Mouse (Mus musculus): ENCODE results near the gene Mid1. TPM values are rescaled to one million over a fixed set of nuclear protein-coding genes. Genes with fewer than 3 reads are reported as not detected.
A peak's percentile ranks its signal among the peaks of the same experiment; 100 is the strongest.

Mid1 gene
- polyA plus RNA-seq, 1 experiment from 2014 or later = 8.6 TPM

GRCm38 (mm10) chrX:169826947-169827346 is 141.9 kb downstream of the Mid1 start:
- peak overlapping the region; percentile 36 for H3K4me2 ChIP-seq (replicated peaks)
- peak; percentile 88 for ATAC-seq (replicated peaks)
- no peaks in the 10 kb centered on the region for H3K9me3 ChIP-seq
- H3K27ac ChIP-seq (replicated peaks) = peak overlapping the region; percentile 70
- H3K9ac ChIP-seq (replicated peaks) = no peak overlapping the region
- H3K36me3 ChIP-seq = no peaks in the 10 kb centered on the region
- no peaks in the 10 kb centered on the region for H3K27me3 ChIP-seq
- peak overlapping the region; percentile 20 for H3K4me3 ChIP-seq
- 39% methylated on average over 10 of the region's 10 CpGs for WGBS
- peaks cover 3% of the 10 kb centered on the region; the same call in 1 of the 2 replicates for H3K4me1 ChIP-seq

GRCm38 (mm10) chrX:169827720-169828119 is 142.7 kb downstream of the Mid1 start:
- peaks cover 3% of the 10 kb centered on the region; the same call in 1 of the 2 replicates for H3K4me1 ChIP-seq
- H3K9me3 ChIP-seq = no peaks in the 10 kb centered on the region
- 9% methylated on average over 7 of the region's 7 CpGs for WGBS
- peak overlapping the region; percentile 41 for H3K4me2 ChIP-seq (replicated peaks)
- H3K4me3 ChIP-seq = peak overlapping the region; percentile 22
- peak; percentile 54 for ATAC-seq (replicated peaks)
- peak overlapping the region; percentile 75 for H3K27ac ChIP-seq (replicated peaks)
- no peaks in the 10 kb centered on the region for H3K36me3 ChIP-seq
- H3K27me3 ChIP-seq = no peaks in the 10 kb centered on the region
- H3K9ac ChIP-seq (replicated peaks) = peak overlapping the region; percentile 27

DNA sequence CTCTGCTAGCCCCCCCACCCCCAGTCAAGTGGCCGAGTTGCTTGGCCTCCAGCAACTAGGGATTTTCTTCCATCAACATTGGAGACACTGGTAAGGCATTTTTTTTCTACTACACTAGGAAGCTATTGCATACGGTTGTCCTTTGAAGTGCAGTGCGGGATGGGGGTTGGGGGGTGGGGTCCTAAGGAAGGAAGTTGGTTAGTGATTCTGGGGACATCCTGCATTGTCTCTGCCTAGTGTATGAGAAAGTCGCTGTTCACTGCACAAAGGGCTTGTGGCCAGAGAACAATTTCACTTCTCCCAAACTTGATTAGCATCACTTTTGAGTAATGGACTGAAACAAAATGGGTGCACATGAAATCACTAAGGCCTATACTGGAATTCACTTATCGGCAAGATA is 143.1 kb downstream of the Mid1 start:
- 0 out of 2 replicates have a peak, but pooled peaks have one; percentile 21 for ATAC-seq (replicated peaks)
- 21% methylated on average over 5 of the region's 5 CpGs for WGBS

GRCm38 (mm10) chrX:169830052-169830451 is 145.1 kb downstream of the Mid1 start:
- Histone ChIP-seq H3K4me2 (replicated peaks) (0 out of 2 replicates have a peak overlapping the region, but pooled peaks have one; percentile 14), H3K9me3 (no peaks in the 10 kb centered on the region), H3K9ac (replicated peaks) (no peak overlapping the region), H3K36me3 (no peaks in the 10 kb centered on the region), H3K4me1 (peaks cover 3% of the 10 kb centered on the region; the same call in 1 of the 2 replicates), H3K27ac (replicated peaks) (no peak overlapping the region), H3K4me3 (no peak overlapping the region), H3K27me3 (no peaks in the 10 kb centered on the region)
- no peak for ATAC-seq (replicated peaks)
- 22% methylated on average over 4 of the region's 4 CpGs for WGBS

More for the DNA sequence above, 143.1 kb downstream of the Mid1 start:
- H3K27ac ChIP-seq (replicated peaks) = peak overlapping the region; percentile 75
- H3K9me3 ChIP-seq = no peaks in the 10 kb centered on the region
- H3K4me1 ChIP-seq = peaks cover 3% of the 10 kb centered on the region; the same call in 1 of the 2 replicates
- no peaks in the 10 kb centered on the region for H3K36me3 ChIP-seq
- peak overlapping the region; percentile 41 for H3K4me2 ChIP-seq (replicated peaks)
- H3K27me3 ChIP-seq = no peaks in the 10 kb centered on the region
- H3K4me3 ChIP-seq = peak overlapping the region; percentile 22
- peak overlapping the region; percentile 27 for H3K9ac ChIP-seq (replicated peaks)

DNA sequence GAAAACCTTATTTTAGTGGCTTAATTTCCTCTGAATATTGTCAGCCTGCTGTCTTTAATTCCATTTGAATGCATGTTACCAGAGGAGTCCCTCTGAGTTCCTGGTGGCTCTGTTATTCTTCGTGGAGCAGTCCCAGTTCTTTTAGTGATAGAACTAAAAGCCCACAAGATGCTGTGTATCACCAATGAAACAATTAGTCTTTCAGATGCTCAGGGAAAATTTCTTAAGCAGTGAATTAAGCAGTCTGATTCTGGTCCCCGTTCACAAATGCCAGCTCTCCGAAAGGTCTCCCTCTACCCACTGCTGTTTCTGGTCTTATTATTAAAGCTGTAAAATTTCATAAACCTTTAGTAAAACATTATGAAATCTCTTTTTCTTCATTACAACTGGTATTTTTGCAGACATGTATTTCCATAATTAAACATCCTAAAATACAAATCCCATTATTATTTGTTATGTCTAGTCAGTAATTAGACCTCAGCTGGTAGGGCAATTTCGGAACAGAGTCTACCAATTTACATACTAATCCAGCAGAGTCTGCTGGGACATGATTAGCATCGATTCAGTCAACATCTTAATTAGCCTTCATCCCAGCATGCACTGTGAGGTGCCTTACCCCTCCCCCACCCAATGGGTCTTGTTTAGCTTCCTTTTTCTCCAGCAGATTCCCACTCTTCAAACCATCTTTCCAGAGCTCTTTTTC is 153.1 kb downstream of the Mid1 start:
- Histone ChIP-seq H3K27ac (replicated peaks) (peak overlapping the region; percentile 75), H3K4me2 (replicated peaks) (no peak overlapping the region), H3K36me3 (no peaks in the 10 kb centered on the region), H3K4me1 (no peaks in the 10 kb centered on the region), H3K9me3 (no peaks in the 10 kb centered on the region), H3K4me3 (no peak overlapping the region), H3K9ac (replicated peaks) (no peak overlapping the region), H3K27me3 (no peaks in the 10 kb centered on the region)
- peak; percentile 98 for ATAC-seq (replicated peaks)
- WGBS = 10% methylated on average over 5 of the region's 5 CpGs

DNA sequence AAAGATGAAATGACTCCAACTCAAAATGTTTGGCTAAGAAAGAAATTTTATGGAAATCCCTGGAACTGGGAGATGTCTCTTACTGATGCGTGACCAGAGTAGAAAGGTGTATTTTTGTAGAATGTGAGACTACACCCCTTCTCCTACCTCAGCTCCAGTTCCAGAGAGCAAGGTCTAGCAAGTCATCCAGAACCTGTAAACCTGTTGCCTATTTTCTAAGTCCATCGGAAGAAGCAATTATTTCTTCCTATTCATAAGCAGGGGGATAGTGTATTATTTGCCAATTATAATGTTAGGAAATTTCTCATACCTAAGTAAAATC is 153.6 kb downstream of the Mid1 start:
- peak; percentile 55 for ATAC-seq (replicated peaks)
- Histone ChIP-seq H3K9ac (replicated peaks) (no peak overlapping the region), H3K27ac (replicated peaks) (peak overlapping the region; percentile 52), H3K4me1 (no peaks in the 10 kb centered on the region), H3K36me3 (no peaks in the 10 kb centered on the region), H3K4me2 (replicated peaks) (no peak overlapping the region), H3K4me3 (no peak overlapping the region), H3K9me3 (no peaks in the 10 kb centered on the region), H3K27me3 (no peaks in the 10 kb centered on the region)
- 44% methylated on average over 2 of the region's 2 CpGs for WGBS

GRCm38 (mm10) chrX:169843267-169843666 is 158.3 kb downstream of the Mid1 start:
- peaks cover 18% of the 10 kb centered on the region; the same call in 1 of the 2 replicates for H3K4me1 ChIP-seq
- no peak overlapping the region for H3K9ac ChIP-seq (replicated peaks)
- H3K36me3 ChIP-seq = no peaks in the 10 kb centered on the region
- no peak overlapping the region for H3K4me2 ChIP-seq (replicated peaks)
- H3K9me3 ChIP-seq = no peaks in the 10 kb centered on the region
- ATAC-seq (replicated peaks) = no peak
- 37% methylated on average over 1 of the region's 1 CpGs for WGBS
- no peak overlapping the region for H3K27ac ChIP-seq (replicated peaks)
- H3K27me3 ChIP-seq = no peaks in the 10 kb centered on the region
- H3K4me3 ChIP-seq = no peak overlapping the region

GRCm38 (mm10) chrX:169844150-169844772 is 159.3 kb downstream of the Mid1 start:
- peak; percentile 61; the same call in 1 of the 2 replicates for ATAC-seq (replicated peaks)
- no peak overlapping the region for H3K27ac ChIP-seq (replicated peaks)

GRCm38 (mm10) chrX:169846187-169846586 is 161.2 kb downstream of the Mid1 start:
- 14% methylated on average over 3 of the region's 3 CpGs for WGBS
- Histone ChIP-seq H3K4me2 (replicated peaks) (no peak overlapping the region), H3K9me3 (no peaks in the 10 kb centered on the region), H3K27ac (replicated peaks) (no peak overlapping the region), H3K9ac (replicated peaks) (no peak overlapping the region), H3K4me3 (no peak overlapping the region), H3K4me1 (peaks cover 18% of the 10 kb centered on the region; the same call in 1 of the 2 replicates), H3K36me3 (no peaks in the 10 kb centered on the region), H3K27me3 (no peaks in the 10 kb centered on the region)
- no peak for ATAC-seq (replicated peaks)

More at GRCm38 (mm10) chrX:169844150-169844772, 159.3 kb downstream of the Mid1 start:
- no peaks in the 10 kb centered on the region for H3K27me3 ChIP-seq
- H3K4me1 ChIP-seq = peaks cover 18% of the 10 kb centered on the region; the same call in 1 of the 2 replicates
- no peak overlapping the region for H3K4me2 ChIP-seq (replicated peaks)
- 20% methylated on average over 5 of the region's 5 CpGs for WGBS
- no peak overlapping the region for H3K9ac ChIP-seq (replicated peaks)
- no peaks in the 10 kb centered on the region for H3K36me3 ChIP-seq
- H3K9me3 ChIP-seq = no peaks in the 10 kb centered on the region
- no peak overlapping the region for H3K4me3 ChIP-seq

DNA sequence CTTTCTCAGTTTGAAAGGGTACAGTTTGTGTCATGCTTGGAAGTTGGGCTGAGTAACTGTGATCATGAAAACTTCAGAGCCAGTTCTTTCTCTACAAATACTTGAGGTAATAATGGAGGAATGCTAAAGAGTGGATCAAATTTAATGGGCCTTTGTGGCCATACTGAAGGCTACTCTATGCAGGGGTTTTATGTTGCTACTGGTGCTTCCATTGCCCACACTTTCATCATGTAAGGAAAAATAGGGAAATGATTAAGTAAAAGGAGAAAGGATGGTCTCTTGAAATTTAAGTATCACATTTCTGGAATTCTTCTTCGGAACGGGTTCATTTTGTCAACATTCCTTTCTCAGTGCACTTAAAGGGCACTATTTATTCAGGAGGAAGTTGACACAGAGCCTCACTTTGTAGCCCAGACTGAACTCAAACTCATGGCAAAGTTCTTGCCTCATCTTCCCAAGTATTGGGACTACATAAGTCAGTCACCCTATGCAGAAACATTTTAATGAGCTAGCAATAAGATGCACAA is 176.3 kb downstream of the Mid1 start:
- no peak for ATAC-seq (replicated peaks)
- no peak overlapping the region for H3K4me2 ChIP-seq (replicated peaks)
- no peak overlapping the region for H3K27ac ChIP-seq (replicated peaks)
- no peaks in the 10 kb centered on the region for H3K36me3 ChIP-seq
- H3K4me1 ChIP-seq = no peaks in the 10 kb centered on the region
- no peak overlapping the region for H3K4me3 ChIP-seq
- WGBS = 77% methylated on average over 2 of the region's 2 CpGs
- H3K27me3 ChIP-seq = no peaks in the 10 kb centered on the region; the same call in 1 of the 2 replicates
- H3K9me3 ChIP-seq = no peaks in the 10 kb centered on the region
- H3K9ac ChIP-seq (replicated peaks) = no peak overlapping the region

DNA sequence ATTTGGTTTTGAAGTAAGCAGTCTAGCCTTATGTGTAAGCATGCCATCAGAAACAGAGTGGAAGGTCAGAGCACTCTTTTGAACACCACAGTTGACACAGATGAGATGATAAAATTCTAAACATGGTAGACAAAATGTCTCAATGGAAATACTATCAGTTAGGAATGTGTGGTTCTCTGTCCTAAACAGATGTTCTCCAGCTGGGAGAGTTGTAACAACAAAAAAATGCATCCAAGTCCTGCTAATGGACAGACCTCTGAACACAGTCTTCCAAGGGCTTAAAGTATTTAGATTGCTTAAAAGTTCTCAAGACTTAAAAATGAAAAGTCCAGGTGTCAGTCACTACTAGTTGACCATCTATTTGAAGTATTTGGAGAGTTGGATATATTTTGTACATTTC is 177.4 kb downstream of the Mid1 start:
- H3K36me3 ChIP-seq = no peaks in the 10 kb centered on the region
- H3K9me3 ChIP-seq = no peaks in the 10 kb centered on the region
- no peak for ATAC-seq (replicated peaks)
- H3K4me2 ChIP-seq (replicated peaks) = no peak overlapping the region
- no peak overlapping the region for H3K4me3 ChIP-seq
- H3K27ac ChIP-seq (replicated peaks) = no peak overlapping the region
- H3K27me3 ChIP-seq = no peaks in the 10 kb centered on the region; the same call in 1 of the 2 replicates
- no peak overlapping the region for H3K9ac ChIP-seq (replicated peaks)
- no peaks in the 10 kb centered on the region for H3K4me1 ChIP-seq

GRCm38 (mm10) chrX:169862848-169863247 is 177.8 kb downstream of the Mid1 start:
- WGBS = 57% methylated on average over 1 of the region's 1 CpGs
- ATAC-seq (replicated peaks) = no peak
- Histone ChIP-seq H3K4me1 (no peaks in the 10 kb centered on the region), H3K4me3 (no peak overlapping the region), H3K4me2 (replicated peaks) (no peak overlapping the region), H3K27me3 (no peaks in the 10 kb centered on the region; the same call in 1 of the 2 replicates), H3K9ac (replicated peaks) (no peak overlapping the region), H3K27ac (replicated peaks) (no peak overlapping the region), H3K9me3 (no peaks in the 10 kb centered on the region), H3K36me3 (no peaks in the 10 kb centered on the region)

Measured in forebrain, embryonic 15.5 days (tissue).